8 mouse cellular contexts compared by ENCODE assay signal in genomic region chr11:117018410-117018809, GRCm38 (mm10).
A peak's percentile ranks its signal among the peaks of the same experiment; 100 is the strongest.
DNase-seq lines count a peak whose midpoint lies in the region; ATAC-seq and TF ChIP-seq lines count a peak whose summit lies in the region.

No protein-coding gene starts in this region.

- H3K9me3 ChIP-seq in MEL (replicated peaks; ENCODE audit: insufficient read depth, low read length) = no peaks in the 10 kb centered on the region
- H3K9me3 ChIP-seq in hindbrain, embryonic 10.5 days = peaks cover 4% of the 10 kb centered on the region

- peak overlapping the region; percentile 33 to 56 for H3K4me3 ChIP-seq in MEL (ENCODE audit: control insufficient read depth in 1 of 2, insufficient read depth in 1 of 2, low read depth in 2 of 2, low read length in 2 of 2)
- peak overlapping the region; percentile 24; the same call in 1 of the 2 replicates for H3K4me3 ChIP-seq in hindbrain, embryonic 10.5 days

- ATAC-seq in frontal cortex, adult (ENCODE audit: low TSS enrichment) = peak; percentile 83

- TF ChIP-seq RAD21 in MEL (IDR thresholded peaks at IDR 0.05; ENCODE audit: low read depth, low read length) = peak; percentile 58

- H3K27me3 ChIP-seq in MEL (ENCODE audit: control insufficient read depth in 1 of 2, insufficient read depth in 2 of 2, low read length in 2 of 2) = peaks cover 3 to 6% of the 10 kb centered on the region in 2 experiments; a peak in 3 of 4 replicates
- peaks cover 9% of the 10 kb centered on the region for H3K27me3 ChIP-seq in hindbrain, embryonic 10.5 days (ENCODE audit: insufficient read depth, poor library complexity, severe bottlenecking)

- H3K79me2 ChIP-seq in MEL (ENCODE audit: control insufficient read depth, insufficient read depth, low read length, poor library complexity) = no peaks in the 10 kb centered on the region

- H3K4me1 ChIP-seq in MEL (ENCODE audit: control insufficient read depth in 1 of 2, insufficient read depth in 2 of 2, low read length in 2 of 2) = peaks cover 2 to 5% of the 10 kb centered on the region in 2 experiments; a peak in 2 of 4 replicates
- H3K4me1 ChIP-seq in hindbrain, embryonic 10.5 days (replicated peaks) = peaks cover 29% of the 10 kb centered on the region

- peak overlapping the region; percentile 23; the same call in 1 of the 2 replicates for H3K9ac ChIP-seq in MEL (ENCODE audit: control insufficient read depth, low read depth, low read length, poor library complexity, severe bottlenecking)

- DNase-seq in MEL (ENCODE audit: low read depth, low spot score) = peak; percentile 94
- peak; percentile 69 to 78 for DNase-seq in cerebellum, adult 18-20 months
- DNase-seq in hindbrain, embryonic 10.5 days (ENCODE audit: low spot score) = peak; percentile 82
- peak; percentile 86 to 91 for DNase-seq in layer of hippocampus, postnatal 10 days (ENCODE audit: low spot score in 2 of 2)
- peak; percentile 90 for DNase-seq in lung, postnatal 10 days
- peak; percentile 96 for DNase-seq in retina, postnatal 1 day
- peak; percentile 76 for DNase-seq in urinary bladder, postnatal 14 days (ENCODE audit: low spot score)

- no peaks in the 10 kb centered on the region for H3K36me3 ChIP-seq in MEL (ENCODE audit: control insufficient read depth in 1 of 2, insufficient read depth in 2 of 2, low read length in 2 of 2)
- no peaks in the 10 kb centered on the region for H3K36me3 ChIP-seq in hindbrain, embryonic 10.5 days

- no peak for TF ChIP-seq EP300 in MEL (IDR thresholded peaks at IDR 0.05; ENCODE audit: low read depth in 1 of 2, low read length in 2 of 2)

- TF ChIP-seq POLR2A in MEL (IDR thresholded peaks at IDR 0.05; ENCODE audit: control insufficient read depth in 1 of 2, insufficient read depth in 1 of 2, low read depth in 1 of 2, low read length in 2 of 2, poor library complexity in 1 of 2) = no peak

- 8% methylated on average over 8 of the region's 8 CpGs for WGBS in hindbrain, embryonic 10.5 days

- TF ChIP-seq CTCF in MEL (IDR thresholded peaks at IDR 0.05 in 2 of 3, conservative IDR thresholded peaks at IDR 0.05 in 1 of 3; ENCODE audit: control insufficient read depth in 1 of 3, insufficient read depth in 1 of 3, low read depth in 2 of 3, low read length in 3 of 3, poor library complexity in 1 of 3, severe bottlenecking in 1 of 3) = peak; percentile 77 to 80 (median 79)

- H3K27ac ChIP-seq in MEL (ENCODE audit: control insufficient read depth, low read depth, low read length) = no peak overlapping the region
- H3K27ac ChIP-seq in hindbrain, embryonic 10.5 days = peak overlapping the region; percentile 62

TF ChIP-seq in MEL, 35 proteins besides CTCF, POLR2A, EP300 and RAD21:
- TF ChIP-seq ZC3H11A (IDR thresholded peaks at IDR 0.05; ENCODE audit: low read depth, low read length) = peak; percentile 38
- no peak for TF ChIP-seq POLR2AphosphoS5 (IDR thresholded peaks at IDR 0.05; ENCODE audit: borderline replicate concordance, low read depth, low read length)
- no peak for TF ChIP-seq TAL1 (IDR thresholded peaks at IDR 0.05; ENCODE audit: low read length)
- 0 out of 2 replicates have a peak, but pooled peaks have one; percentile 26 for TF ChIP-seq SIN3A (IDR thresholded peaks at IDR 0.05; ENCODE audit: low read length)
- TF ChIP-seq MAZ (IDR thresholded peaks at IDR 0.05; ENCODE audit: low read depth, low read length) = 0 out of 2 replicates have a peak, but pooled peaks have one; percentile 51
- peak; percentile 75 for TF ChIP-seq SMC3 (IDR thresholded peaks at IDR 0.05; ENCODE audit: low read depth, low read length)
